Mouse (Mus musculus) heart, postnatal 4 days (tissue): Measurements from ENCODE around the gene Eri2. TPM values are rescaled to one million over a fixed set of nuclear protein-coding genes. Genes with fewer than 3 reads are reported as not detected.
A peak's percentile ranks its signal among the peaks of the same experiment; 100 is the strongest.
"Not testable (repeated sequence)": the region's sequence is repeated elsewhere in the genome, so short reads cannot be mapped to it uniquely, and the experiment has no call there.

Experiments used
- DNase-seq: peaks from one replicate; pipeline ENCODE4 v3.0.0; 2021
- total RNA-seq, 2 experiments: library from RNA; stranded (reverse); gene quantifications; 2 replicates each; pipeline ENCODE4 v1.2.3; 2021

Gene Eri2
- total RNA-seq, 2 experiments from 2014 or later: 9.4 to 9.9 TPM

- DNase-seq: not testable (repeated sequence)
These were observed 53.9 kb downstream of the Eri2 start for GRCm38 (mm10) chr7:119739798-119740468.

GRCm38 (mm10) chr7:119738877-119739276 lies 55.0 kb downstream of the Eri2 start:
- no peak for DNase-seq

- not testable (repeated sequence) for DNase-seq
These were observed 62.6 kb downstream of the Eri2 start for GRCm38 (mm10) chr7:119731262-119731661.

- no peak for DNase-seq
These were observed 66.2 kb downstream of the Eri2 start for GRCm38 (mm10) chr7:119727621-119728020.

GRCm38 (mm10) chr7:119720947-119721310 lies 72.9 kb downstream of the Eri2 start:
- DNase-seq: no peak

- DNase-seq: peak; percentile 96
These were observed 73.5 kb downstream of the Eri2 start, which contains the start of gene Thumpd1 for GRCm38 (mm10) chr7:119720253-119720946. Thumpd1 (minus strand) TSS chr7:119720798.

Other genes starting within 250 kb of the Eri2 start
- gene Acsm2, start 239.7 kb downstream of the Eri2 start, total RNA-seq: not detected
- gene Acsm1, start 187.0 kb downstream of the Eri2 start, total RNA-seq: not detected
- not detected for gene Acsm4, start 104.0 kb downstream of the Eri2 start, total RNA-seq
- 10 to 100 TPM; 28.8 to 30.2 TPM for gene Thumpd1, start 73.3 kb downstream of the Eri2 start, total RNA-seq
- gene Acsm3, start 33.1 kb downstream of the Eri2 start, total RNA-seq: under 1 TPM in 1 of 2 experiments, not detected in 1; 0.10 TPM
- 10 to 100 TPM in 1 of 2 experiments, 1 to 10 TPM in 1; 7.3 to 14.9 TPM for gene Rexo5, start 52 bp downstream of the Eri2 start, total RNA-seq
- gene Lyrm1, start 101.8 kb upstream of the Eri2 start, total RNA-seq: 1 to 10 TPM; 4.9 to 5.0 TPM
- 10 to 100 TPM; 13.9 to 15.9 TPM for gene Dcun1d3, start 102.2 kb upstream of the Eri2 start, total RNA-seq